Mouse (Mus musculus) ES-Bruce4 (cell line): ENCODE data around the gene Sart1. TPM values are rescaled to one million over a fixed set of nuclear protein-coding genes. Genes with fewer than 3 reads are reported as not detected.
A peak's percentile ranks its signal among the peaks of the same experiment; 100 is the strongest.

Experiments
- H3K27ac ChIP-seq: 2 replicates; pipeline ENCODE4 v1.5.1; 2012; ENCODE audit warnings: low read length, inconsistent platforms; ENCODE audit not compliant: insufficient read depth
- H3K27me3 ChIP-seq: 2 replicates; pipeline ENCODE4 v1.6.1; 2012; ENCODE audit warnings: mild to moderate bottlenecking, low read length, inconsistent platforms; ENCODE audit not compliant: control insufficient read depth, poor library complexity, insufficient read depth, severe bottlenecking
- H3K36me3 ChIP-seq: 2 replicates; pipeline ENCODE4 v1.6.1; 2012; ENCODE audit warnings: inconsistent platforms, mild to moderate bottlenecking, low read length, moderate library complexity; ENCODE audit not compliant: control insufficient read depth, poor library complexity, insufficient read depth, severe bottlenecking
- H3K4me1 ChIP-seq: one replicate; pipeline ENCODE4 v1.8.1; 2011; ENCODE audit warnings: low read length; ENCODE audit not compliant: control insufficient read depth, insufficient read depth
- H3K4me3 ChIP-seq: 2 replicates; pipeline ENCODE4 v1.5.1; 2011; ENCODE audit warnings: low read depth, mild to moderate bottlenecking, low read length
- H3K9ac ChIP-seq: 2 replicates; pipeline ENCODE4 v1.6.1; 2012; ENCODE audit warnings: low read depth, mild to moderate bottlenecking, inconsistent platforms; ENCODE audit not compliant: poor library complexity, severe bottlenecking
- H3K9me3 ChIP-seq: replicated peaks from 2 replicates; pipeline ENCODE4 v1.6.1; 2012; ENCODE audit warnings: mild to moderate bottlenecking, low read length, inconsistent platforms; ENCODE audit not compliant: control insufficient read depth, poor library complexity, insufficient read depth, severe bottlenecking
- CTCF ChIP-seq: IDR thresholded peaks from one replicate; pipeline ENCODE4 v1.8.1; 2011; ENCODE audit warnings: low read depth, low read length
- EP300 ChIP-seq: IDR thresholded peaks from 2 replicates; pipeline ENCODE4 v1.6.1; 2011; ENCODE audit warnings: low read depth, low read length; ENCODE audit not compliant: insufficient read depth
- POLR2A ChIP-seq: IDR thresholded peaks from one replicate; pipeline ENCODE4 v1.8.1; 2011; ENCODE audit warnings: low read length; ENCODE audit not compliant: insufficient read depth
- polyA plus RNA-seq: library from polyadenylated mRNA; stranded (reverse); fragments of >200 nt; gene quantifications from 2 replicates; pipeline ENCODE4 v1.2.4, GENCODE M21; 2011; ENCODE audit warnings: low read depth; ENCODE audit not compliant: missing spikeins, insufficient read depth, insufficient read length

Sart1 gene
- polyA plus RNA-seq, 1 experiment = 67.8 TPM

GRCm38 (mm10) chr19:5374748-5375147 is 13.8 kb downstream of the Sart1 start:
- no peak overlapping the region for H3K4me3 ChIP-seq
- no peak for TF ChIP-seq POLR2A
- TF ChIP-seq CTCF = no peak
- TF ChIP-seq EP300 = no peak
- H3K27me3 ChIP-seq = no peaks in the 10 kb centered on the region
- H3K36me3 ChIP-seq = peaks cover 22% of the 10 kb centered on the region
- no peaks in the 10 kb centered on the region for H3K4me1 ChIP-seq
- H3K9ac ChIP-seq = no peak overlapping the region
- no peak overlapping the region for H3K27ac ChIP-seq
- no peaks in the 10 kb centered on the region for H3K9me3 ChIP-seq

- no peaks in the 10 kb centered on the region for H3K9me3 ChIP-seq
- TF ChIP-seq CTCF = no peak
- TF ChIP-seq POLR2A = no peak
- TF ChIP-seq EP300 = no peak
- H3K4me1 ChIP-seq = no peaks in the 10 kb centered on the region
- no peaks in the 10 kb centered on the region for H3K27me3 ChIP-seq
- peaks cover 22% of the 10 kb centered on the region for H3K36me3 ChIP-seq
- no peak overlapping the region for H3K9ac ChIP-seq
- no peak overlapping the region for H3K4me3 ChIP-seq
- H3K27ac ChIP-seq = no peak overlapping the region
Measured at GRCm38 (mm10) chr19:5374177-5374576, 14.3 kb downstream of the Sart1 start.

- no peak overlapping the region for H3K9ac ChIP-seq
Measured at GRCm38 (mm10) chr19:5372724-5373123, 15.8 kb downstream of the Sart1 start.

DNA sequence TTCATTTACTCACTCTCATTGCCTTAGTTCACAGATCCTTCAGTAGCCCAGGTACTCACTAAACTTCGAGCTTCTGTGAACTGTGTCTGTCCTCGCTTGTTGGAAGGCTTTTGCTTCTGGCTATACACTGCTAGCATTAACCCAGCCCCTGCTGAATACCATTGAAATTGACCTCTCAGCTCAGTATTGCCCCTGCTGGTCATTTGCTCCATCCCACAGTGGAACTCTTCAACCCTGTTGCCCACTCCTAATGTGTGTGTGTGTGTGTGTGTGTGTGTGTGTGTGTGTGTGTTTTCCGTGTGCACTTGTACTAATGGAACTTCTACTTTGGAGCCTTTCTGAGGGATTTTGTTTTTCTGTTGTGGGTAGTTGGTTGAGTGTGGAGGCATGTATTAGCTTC is 17.6 kb downstream of the Sart1 start:
- Histone ChIP-seq H3K4me1 (peaks cover 3% of the 10 kb centered on the region), H3K9ac (no peak overlapping the region), H3K4me3 (no peak overlapping the region), H3K27me3 (no peaks in the 10 kb centered on the region), H3K36me3 (peaks cover 28% of the 10 kb centered on the region), H3K9me3 (no peaks in the 10 kb centered on the region), H3K27ac (no peak overlapping the region)
- TF ChIP-seq POLR2A = no peak
- TF ChIP-seq CTCF = no peak
- TF ChIP-seq EP300 = no peak

More at GRCm38 (mm10) chr19:5372724-5373123, 15.8 kb downstream of the Sart1 start:
- Histone ChIP-seq H3K4me1 (peaks cover 3% of the 10 kb centered on the region), H3K4me3 (no peak overlapping the region), H3K27ac (no peak overlapping the region), H3K36me3 (peaks cover 28% of the 10 kb centered on the region), H3K27me3 (no peaks in the 10 kb centered on the region), H3K9me3 (no peaks in the 10 kb centered on the region)
- no peak for TF ChIP-seq CTCF
- no peak for TF ChIP-seq EP300
- TF ChIP-seq POLR2A = no peak

- Histone ChIP-seq H3K9me3 (no peaks in the 10 kb centered on the region), H3K27me3 (no peaks in the 10 kb centered on the region), H3K4me3 (peak overlapping the region; percentile 93), H3K4me1 (peaks cover 5% of the 10 kb centered on the region), H3K36me3 (peaks cover 32% of the 10 kb centered on the region), H3K27ac (peak overlapping the region; percentile 52), H3K9ac (peak overlapping the region; percentile 75)
- TF ChIP-seq EP300 = no peak
- peak; percentile 21 for TF ChIP-seq CTCF
Measured at GRCm38 (mm10) chr19:5367455-5367854, 21.0 kb downstream of the Sart1 start.

DNA sequence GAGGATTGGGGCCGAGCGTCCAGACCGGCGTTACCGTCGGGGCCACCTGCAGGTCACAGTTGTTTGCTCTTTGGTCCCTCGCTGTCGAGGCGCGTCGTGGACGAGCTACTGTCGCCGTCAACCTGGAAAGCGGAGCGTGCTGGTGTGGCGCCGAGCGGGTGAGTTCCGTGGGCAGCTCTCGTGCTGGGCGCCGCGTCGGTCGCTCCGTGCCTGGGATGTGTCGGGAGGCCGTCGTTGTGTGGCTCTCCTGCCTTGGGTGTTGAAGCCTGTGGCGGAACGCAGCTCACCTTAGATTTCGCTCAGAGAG is 21.5 kb downstream of the Sart1 start, which contains the start of gene Banf1:
Gene Banf1, minus strand, starts transcription at position 116 of the 307 bp plus-strand sequence.
- H3K4me3 ChIP-seq = peak within 1 kb of the TSS; percentile 97
- H3K27ac ChIP-seq = peak within 1 kb of the TSS; percentile 83
- H3K27me3 ChIP-seq = no peaks in the 10 kb centered on the region
- H3K4me1 ChIP-seq = peaks cover 5% of the 10 kb centered on the region
- H3K9me3 ChIP-seq = no peaks in the 10 kb centered on the region
- peaks cover 31% of the 10 kb centered on the region for H3K36me3 ChIP-seq
- H3K9ac ChIP-seq = peak within 1 kb of the TSS; percentile 75
- TF ChIP-seq EP300 (no peak), CTCF (no peak), POLR2A (no peak)
